Mouse (Mus musculus): ENCODE data around the gene Slk. TPM values are rescaled to one million over a fixed set of nuclear protein-coding genes. Genes with fewer than 3 reads are reported as not detected.

The Slk gene
- total and polyA plus RNA-seq, 3 experiments = 21.1 to 33.6 (median 25.5) TPM

GRCm38 (mm10) chr19:47654896-47655295 lies 75.4 kb downstream of the Slk start:
- H3K9me3 ChIP-seq (replicated peaks; ENCODE audit: low read length) = no peaks in the 10 kb centered on the region
- H3K79me2 ChIP-seq (replicated peaks; ENCODE audit: control insufficient read depth, extremely low read depth, insufficient read depth, poor library complexity, severe bottlenecking) = no peaks in the 10 kb centered on the region
- 0 out of 2 replicates have a peak, but pooled peaks have one; percentile 27 for TF ChIP-seq ETS1 (conservative IDR thresholded peaks at IDR 0.05; ENCODE audit: low read depth, low read length)
- no peak for TF ChIP-seq HCFC1 (IDR thresholded peaks at IDR 0.05; ENCODE audit: low read depth, low read length)
- TF ChIP-seq NELFE (IDR thresholded peaks at IDR 0.05; ENCODE audit: low read depth, low read length) = no peak
- TF ChIP-seq E2F4 (IDR thresholded peaks at IDR 0.05; ENCODE audit: insufficient replicate concordance, low read depth, low read length) = no peak
- no peak for TF ChIP-seq NRF1 (IDR thresholded peaks at IDR 0.05; ENCODE audit: low read depth, low read length)
- peak; percentile 84 for TF ChIP-seq TCF12 (IDR thresholded peaks at IDR 0.05; ENCODE audit: low read depth, low read length)
- TF ChIP-seq IRF4 (IDR thresholded peaks at IDR 0.05; ENCODE audit: low read depth, low read length) = no peak
- no peak for TF ChIP-seq RCOR1 (conservative IDR thresholded peaks at IDR 0.05; ENCODE audit: low read depth, low read length)
- no peak overlapping the region; the same call in 1 of the 2 replicates for H3K27ac ChIP-seq (ENCODE audit: insufficient read depth, low read depth)
- no peak overlapping the region for H3K4me2 ChIP-seq (ENCODE audit: insufficient read depth, low read depth, poor library complexity, severe bottlenecking)
- H3K4me1 ChIP-seq (ENCODE audit: control insufficient read depth in 1 of 2, insufficient read depth in 2 of 2) = peaks cover 38 to 54% of the 10 kb centered on the region in 2 experiments
- H3K9ac ChIP-seq (ENCODE audit: insufficient read depth, low read depth) = no peak overlapping the region
- peak overlapping the region in 1 of 3 experiments; percentile 22 for H3K4me3 ChIP-seq (replicated peaks in 1 of 3; ENCODE audit: low read depth in 2 of 3, low read length in 2 of 3, poor library complexity in 1 of 3)
- no peaks in the 10 kb centered on the region for H3K36me3 ChIP-seq (replicated peaks in 1 of 2; ENCODE audit: control insufficient read depth in 1 of 2, insufficient read depth in 1 of 2, low read length in 1 of 2)
- dilution Hi-C loops (cut with MboI; ENCODE audit: extremely low pct_ligation_motif_present, extremely low pct_unique_long_range_greater_than_20kb, low sequenced_read_pairs) (no loop called here), in situ Hi-C loops (cut with MboI; ENCODE audit: low pct_ligation_motif_present, low pct_unique_long_range_greater_than_20kb, low sequenced_read_pairs) (loop anchor here (10.0 to 25.0 kb wide), 4 partner anchors 140 to 300 kb away; partner anchors contain the start of gene Cfap58)
- DNase-seq (ENCODE audit: extremely low read depth) = no peak
- no peaks in the 10 kb centered on the region for H3K27me3 ChIP-seq (replicated peaks)

- H3K79me2 ChIP-seq (replicated peaks; ENCODE audit: control insufficient read depth, extremely low read depth, insufficient read depth, poor library complexity, severe bottlenecking) = no peaks in the 10 kb centered on the region
- no peak overlapping the region for H3K27ac ChIP-seq (ENCODE audit: insufficient read depth, low read depth)
- no peak overlapping the region for H3K4me3 ChIP-seq (replicated peaks in 1 of 3; ENCODE audit: low read depth in 2 of 3, low read length in 2 of 3, poor library complexity in 1 of 3)
- H3K27me3 ChIP-seq (replicated peaks) = no peaks in the 10 kb centered on the region
- H3K9ac ChIP-seq (ENCODE audit: insufficient read depth, low read depth) = no peak overlapping the region
- dilution Hi-C loops (cut with MboI; ENCODE audit: extremely low pct_ligation_motif_present, extremely low pct_unique_long_range_greater_than_20kb, low sequenced_read_pairs) (no loop called here), in situ Hi-C loops (cut with MboI; ENCODE audit: low pct_ligation_motif_present, low pct_unique_long_range_greater_than_20kb, low sequenced_read_pairs) (loop anchor here (10.0 to 25.0 kb wide), 4 partner anchors 136 to 304 kb away; partner anchors contain the start of gene Cfap58)
- DNase-seq (ENCODE audit: extremely low read depth) = peak; percentile 54
- H3K4me1 ChIP-seq (ENCODE audit: control insufficient read depth in 1 of 2, insufficient read depth in 2 of 2) = peaks cover 17 to 37% of the 10 kb centered on the region in 2 experiments
- H3K36me3 ChIP-seq (replicated peaks in 1 of 2; ENCODE audit: control insufficient read depth in 1 of 2, insufficient read depth in 1 of 2, low read length in 1 of 2) = no peaks in the 10 kb centered on the region
- H3K9me3 ChIP-seq (replicated peaks; ENCODE audit: low read length) = no peaks in the 10 kb centered on the region
- no peak overlapping the region for H3K4me2 ChIP-seq (ENCODE audit: insufficient read depth, low read depth, poor library complexity, severe bottlenecking)
- TF ChIP-seq CHD1 (IDR thresholded peaks at IDR 0.05; ENCODE audit: low read depth, low read length) = no peak
- no peak for TF ChIP-seq E2F4 (IDR thresholded peaks at IDR 0.05; ENCODE audit: insufficient replicate concordance, low read depth, low read length)
- TF ChIP-seq MEF2A (IDR thresholded peaks at IDR 0.05; ENCODE audit: borderline replicate concordance, low read depth, low read length) = no peak
- no peak for TF ChIP-seq MAFK (IDR thresholded peaks at IDR 0.05; ENCODE audit: insufficient replicate concordance, low read length)
- no peak for TF ChIP-seq MXI1 (IDR thresholded peaks at IDR 0.05; ENCODE audit: low read depth, low read length)
- no peak for TF ChIP-seq MYC (IDR thresholded peaks at IDR 0.05; ENCODE audit: low read depth, low read length)
- no peak for TF ChIP-seq ZNF384 (IDR thresholded peaks at IDR 0.05; ENCODE audit: low read depth, low read length)
- TF ChIP-seq MAZ (IDR thresholded peaks at IDR 0.05; ENCODE audit: low read depth, low read length) = peak; percentile 55; the same call in 1 of the 2 replicates
- TF ChIP-seq SMC3 (IDR thresholded peaks at IDR 0.05; ENCODE audit: low read depth, low read length) = peak; percentile 76
- peak; percentile 21 to 88; a peak in 3 of 4 replicates for TF ChIP-seq CTCF (conservative IDR thresholded peaks at IDR 0.05 in 1 of 2, IDR thresholded peaks at IDR 0.05 in 1 of 2; ENCODE audit: low read depth in 2 of 2, low read length in 2 of 2)
- no peak for TF ChIP-seq NELFE (IDR thresholded peaks at IDR 0.05; ENCODE audit: low read depth, low read length)
- no peak for TF ChIP-seq ZMIZ1 (IDR thresholded peaks at IDR 0.05; ENCODE audit: low read depth, low read length)
- TF ChIP-seq POLR2AphosphoS2 (IDR thresholded peaks at IDR 0.05; ENCODE audit: low read depth, low read length) = no peak
- TF ChIP-seq EP300 (IDR thresholded peaks at IDR 0.05; ENCODE audit: low read length) = no peak
- no peak for TF ChIP-seq GABPA (IDR thresholded peaks at IDR 0.05; ENCODE audit: insufficient replicate concordance, low read depth, low read length)
- no peak for TF ChIP-seq ELF1 (IDR thresholded peaks at IDR 0.05; ENCODE audit: low read depth, low read length)
- no peak for TF ChIP-seq CHD2 (IDR thresholded peaks at IDR 0.05; ENCODE audit: low read length)
- no peak for TF ChIP-seq USF2 (conservative IDR thresholded peaks at IDR 0.05; ENCODE audit: low read depth, low read length)
- TF ChIP-seq TCF12 (IDR thresholded peaks at IDR 0.05; ENCODE audit: low read depth, low read length) = no peak
- no peak for TF ChIP-seq ZKSCAN1 (IDR thresholded peaks at IDR 0.05; ENCODE audit: borderline replicate concordance, low read depth, low read length)
- TF ChIP-seq TBP (conservative IDR thresholded peaks at IDR 0.05; ENCODE audit: low read depth, low read length) = no peak
- TF ChIP-seq MAX (IDR thresholded peaks at IDR 0.05; ENCODE audit: low read length) = no peak
- TF ChIP-seq POLR2A (IDR thresholded peaks at IDR 0.05; ENCODE audit: low read depth, low read length) = no peak
- no peak for TF ChIP-seq ETS1 (conservative IDR thresholded peaks at IDR 0.05; ENCODE audit: low read depth, low read length)
- no peak for TF ChIP-seq BHLHE40 (IDR thresholded peaks at IDR 0.05; ENCODE audit: low read depth, low read length)
- no peak for TF ChIP-seq IRF4 (IDR thresholded peaks at IDR 0.05; ENCODE audit: low read depth, low read length)
- TF ChIP-seq HCFC1 (IDR thresholded peaks at IDR 0.05; ENCODE audit: low read depth, low read length) = no peak
- TF ChIP-seq RCOR1 (conservative IDR thresholded peaks at IDR 0.05; ENCODE audit: low read depth, low read length) = no peak
- TF ChIP-seq KAT2A (IDR thresholded peaks at IDR 0.05; ENCODE audit: insufficient replicate concordance, low read length) = no peak
Observed at GRCm38 (mm10) chr19:47658914-47659535, 79.5 kb downstream of the Slk start.

All from CH12.LX (cell line).